Mouse (Mus musculus) midbrain, embryonic 11.5 days (tissue): Measurements from ENCODE around the gene Vim. TPM values are rescaled to one million over a fixed set of nuclear protein-coding genes. Genes with fewer than 3 reads are reported as not detected.

Source experiments
- ATAC-seq: fragments of 200-750 bp; cut with Nextera tagmentation; 2 replicates; pipeline ENCODE4 v1.8.0; 2017; ENCODE audit warnings: moderate TSS enrichment, moderate library complexity; ENCODE audit not compliant: low FRiP score
- DNase-seq: peaks from one replicate; pipeline ENCODE4 v3.0.0; 2015; ENCODE audit warnings: low spot score; ENCODE audit errors: missing footprints
- H3K27ac ChIP-seq: fragments of 300-500 bp; sonication (generic); 2 replicates; pipeline ENCODE4 v1.5.1; 2014; ENCODE audit warnings: low read depth, low read length
- H3K27me3 ChIP-seq: fragments of 300-500 bp; sonication (generic); 2 replicates; pipeline ENCODE4 v1.6.1; 2014; ENCODE audit warnings: mild to moderate bottlenecking, low read length, moderate library complexity, mixed read lengths; ENCODE audit not compliant: control insufficient read depth, insufficient read depth
- H3K36me3 ChIP-seq: fragments of 300-500 bp; sonication (generic); 2 replicates; pipeline ENCODE4 v1.6.1; 2014; ENCODE audit warnings: mild to moderate bottlenecking, low read length, moderate library complexity, mixed read lengths; ENCODE audit not compliant: control insufficient read depth, insufficient read depth
- H3K4me1 ChIP-seq: fragments of 300-500 bp; sonication (generic); 2 replicates; pipeline ENCODE4 v1.6.1; 2014; ENCODE audit warnings: low read length; ENCODE audit not compliant: control insufficient read depth, insufficient read depth
- H3K4me2 ChIP-seq: fragments of 300-500 bp; sonication (generic); 2 replicates; pipeline ENCODE4 v1.6.1; 2014; ENCODE audit warnings: mild to moderate bottlenecking, moderate library complexity
- H3K4me3 ChIP-seq: fragments of 300-500 bp; sonication (generic); 2 replicates; pipeline ENCODE4 v1.5.1; 2014; ENCODE audit warnings: low read depth, low read length
- H3K9ac ChIP-seq: fragments of 300-500 bp; sonication (generic); 2 replicates; pipeline ENCODE4 v1.6.1; 2014; ENCODE audit warnings: low read length
- H3K9me3 ChIP-seq: fragments of 300-500 bp; sonication (generic); 2 replicates; pipeline ENCODE4 v1.6.1; 2016; ENCODE audit warnings: low read length; ENCODE audit not compliant: control insufficient read depth
- WGBS: fragments of 180-500 bp; shearing (Covaris S2); extraction: QIAGEN DNeasy Blood & Tissue Kit; methylation state at CpG from one replicate; pipeline ENCODE4 v1.1.7; 2014; 5-methylcytosine and 5-hydroxymethylcytosine counted together
- polyA plus RNA-seq: library from polyadenylated mRNA; unstranded; fragments of >200 nt; fragmentation: Nextera tagmentation; extraction: Ambion mirVana; gene quantifications from 2 replicates; pipeline ENCODE4 v1.2.1, GENCODE M21; 2014

The Vim gene
- polyA plus RNA-seq, 1 experiment from 2014 or later, result 1,500 TPM

DNA sequence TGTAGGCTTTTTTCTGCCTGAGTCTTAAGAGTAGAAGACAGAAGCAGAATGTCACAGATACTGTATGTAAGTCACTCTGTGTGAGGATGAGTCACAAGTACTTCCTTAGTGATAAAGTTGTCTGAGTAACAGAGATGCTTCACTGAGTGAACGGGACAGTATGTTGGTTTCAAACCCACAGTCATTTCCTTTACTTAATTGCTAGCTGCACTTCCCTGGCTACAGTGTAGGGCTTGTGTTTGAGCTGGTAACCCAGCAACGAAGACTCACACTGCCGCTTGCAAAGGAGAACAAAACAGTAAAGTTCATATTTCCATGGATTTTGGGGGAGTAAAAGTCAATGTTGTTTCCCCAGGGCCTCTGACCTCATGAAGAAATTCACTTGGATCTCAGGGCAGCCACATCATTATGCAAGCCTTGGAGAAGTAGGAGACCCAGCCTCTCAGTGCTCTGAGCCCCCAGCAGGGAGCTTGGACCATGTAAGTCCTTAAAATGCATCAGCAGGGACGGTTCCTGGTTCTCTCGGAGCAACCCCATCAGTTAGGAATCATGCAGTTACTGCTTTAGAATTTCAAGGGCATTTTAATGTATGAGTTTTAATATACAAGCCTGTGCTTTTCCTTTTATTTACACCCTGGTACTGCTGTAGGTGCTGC lies 15.0 kb upstream of the Vim start:
- no peak for ATAC-seq
- no peak overlapping the region for H3K4me3 ChIP-seq
- no peaks in the 10 kb centered on the region for H3K36me3 ChIP-seq
- H3K9me3 ChIP-seq, result no peaks in the 10 kb centered on the region
- no peak overlapping the region for H3K9ac ChIP-seq
- peak; percentile 66 for DNase-seq
- peaks cover 2% of the 10 kb centered on the region; the same call in 1 of the 2 replicates for H3K4me1 ChIP-seq
- H3K27ac ChIP-seq, result no peak overlapping the region
- 41% methylated on average over 5 of the region's 5 CpGs for WGBS
- H3K27me3 ChIP-seq, result no peaks in the 10 kb centered on the region
- H3K4me2 ChIP-seq, result no peak overlapping the region

GRCm38 (mm10) chr2:13559303-13559702 lies 14.4 kb upstream of the Vim start:
- ATAC-seq, result no peak
- Histone ChIP-seq H3K4me2 (no peak overlapping the region), H3K36me3 (no peaks in the 10 kb centered on the region), H3K4me3 (no peak overlapping the region), H3K27me3 (no peaks in the 10 kb centered on the region), H3K9me3 (no peaks in the 10 kb centered on the region), H3K27ac (no peak overlapping the region), H3K4me1 (peaks cover 2% of the 10 kb centered on the region; the same call in 1 of the 2 replicates), H3K9ac (no peak overlapping the region)
- 87% methylated on average over 5 of the region's 5 CpGs for WGBS
- DNase-seq, result no peak

- Histone ChIP-seq H3K27ac (no peak overlapping the region), H3K4me1 (peaks cover 2% of the 10 kb centered on the region; the same call in 1 of the 2 replicates), H3K27me3 (no peaks in the 10 kb centered on the region), H3K9ac (no peak overlapping the region), H3K36me3 (no peaks in the 10 kb centered on the region), H3K9me3 (no peaks in the 10 kb centered on the region), H3K4me2 (no peak overlapping the region), H3K4me3 (no peak overlapping the region)
- 84% methylated on average over 5 of the region's 5 CpGs for WGBS
- ATAC-seq, result no peak
- DNase-seq, result peak; percentile 70
These were observed 14.0 kb upstream of the Vim start for GRCm38 (mm10) chr2:13559729-13560128.

DNA sequence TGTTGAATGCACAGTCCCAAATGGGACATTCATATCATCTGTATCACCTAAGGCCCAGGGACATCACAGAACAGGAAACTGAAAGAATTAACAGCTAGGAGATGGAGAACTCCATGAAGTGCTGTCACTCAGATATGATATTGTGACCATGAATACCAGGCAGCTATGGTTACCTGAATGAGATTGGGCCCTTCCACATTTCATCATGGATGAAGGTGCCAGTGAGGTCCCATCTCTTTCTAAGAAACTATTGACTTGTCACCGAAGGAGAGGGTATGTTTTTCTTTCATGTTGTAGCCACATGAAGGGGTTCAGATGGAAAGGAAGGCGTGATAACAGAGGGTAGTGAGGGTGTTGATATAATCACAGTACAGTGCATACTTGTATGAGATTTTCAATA lies 13.3 kb upstream of the Vim start:
- H3K36me3 ChIP-seq, result no peaks in the 10 kb centered on the region
- no peak overlapping the region for H3K27ac ChIP-seq
- DNase-seq (no peak), ATAC-seq (no peak)
- H3K27me3 ChIP-seq, result no peaks in the 10 kb centered on the region
- no peak overlapping the region for H3K4me2 ChIP-seq
- H3K4me1 ChIP-seq, result peaks cover 2% of the 10 kb centered on the region; the same call in 1 of the 2 replicates
- H3K9me3 ChIP-seq, result no peaks in the 10 kb centered on the region
- WGBS, result 85% methylated on average over 2 of the region's 2 CpGs
- H3K4me3 ChIP-seq, result no peak overlapping the region
- H3K9ac ChIP-seq, result no peak overlapping the region

DNA sequence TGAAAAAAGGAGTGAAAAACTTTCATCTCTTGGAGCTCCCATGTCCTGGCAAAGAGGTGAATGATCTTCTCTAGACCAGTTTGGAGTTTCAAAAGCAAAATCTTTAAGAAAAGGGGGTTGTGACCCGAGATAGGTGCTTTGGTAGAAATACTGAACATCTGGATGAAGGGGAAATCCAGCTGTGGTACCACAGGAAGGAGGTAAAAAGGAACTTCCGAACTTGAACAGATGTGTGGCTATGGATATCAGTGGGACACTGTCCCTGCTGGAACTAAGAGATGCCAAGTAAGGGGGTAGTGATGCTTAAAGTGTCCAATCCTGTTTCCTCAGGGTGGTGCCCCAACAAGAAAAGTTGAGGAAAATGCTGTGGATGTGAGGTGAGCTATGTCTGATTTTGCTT lies 3.6 kb upstream of the Vim start:
- no peak overlapping the region for H3K4me2 ChIP-seq
- ATAC-seq, result no peak
- H3K4me1 ChIP-seq, result peaks cover 15% of the 10 kb centered on the region
- no peak overlapping the region for H3K27ac ChIP-seq
- no peaks in the 10 kb centered on the region; the same call in 1 of the 2 replicates for H3K36me3 ChIP-seq
- H3K9me3 ChIP-seq, result no peaks in the 10 kb centered on the region
- no peak overlapping the region for H3K9ac ChIP-seq
- no peak for DNase-seq
- WGBS, result 89% methylated on average over 2 of the region's 2 CpGs
- no peaks in the 10 kb centered on the region for H3K27me3 ChIP-seq
- H3K4me3 ChIP-seq, result no peak overlapping the region

- DNase-seq, result peak; percentile 91
- ATAC-seq, result peak; percentile 1; the same call in 1 of the 2 replicates
- no peaks in the 10 kb centered on the region for H3K9me3 ChIP-seq
- no peaks in the 10 kb centered on the region for H3K27me3 ChIP-seq
- H3K4me1 ChIP-seq, result peaks cover 23% of the 10 kb centered on the region
- WGBS, result 2% methylated on average over 4 of the region's 4 CpGs
- peak overlapping the region; percentile 65 for H3K4me2 ChIP-seq
- H3K9ac ChIP-seq, result peak overlapping the region; percentile 98
- peaks cover 2% of the 10 kb centered on the region for H3K36me3 ChIP-seq
- no peak overlapping the region for H3K4me3 ChIP-seq
- peak overlapping the region; percentile 84 for H3K27ac ChIP-seq
These were observed 1.6 kb upstream of the Vim start for GRCm38 (mm10) chr2:13572101-13572553.

DNA sequence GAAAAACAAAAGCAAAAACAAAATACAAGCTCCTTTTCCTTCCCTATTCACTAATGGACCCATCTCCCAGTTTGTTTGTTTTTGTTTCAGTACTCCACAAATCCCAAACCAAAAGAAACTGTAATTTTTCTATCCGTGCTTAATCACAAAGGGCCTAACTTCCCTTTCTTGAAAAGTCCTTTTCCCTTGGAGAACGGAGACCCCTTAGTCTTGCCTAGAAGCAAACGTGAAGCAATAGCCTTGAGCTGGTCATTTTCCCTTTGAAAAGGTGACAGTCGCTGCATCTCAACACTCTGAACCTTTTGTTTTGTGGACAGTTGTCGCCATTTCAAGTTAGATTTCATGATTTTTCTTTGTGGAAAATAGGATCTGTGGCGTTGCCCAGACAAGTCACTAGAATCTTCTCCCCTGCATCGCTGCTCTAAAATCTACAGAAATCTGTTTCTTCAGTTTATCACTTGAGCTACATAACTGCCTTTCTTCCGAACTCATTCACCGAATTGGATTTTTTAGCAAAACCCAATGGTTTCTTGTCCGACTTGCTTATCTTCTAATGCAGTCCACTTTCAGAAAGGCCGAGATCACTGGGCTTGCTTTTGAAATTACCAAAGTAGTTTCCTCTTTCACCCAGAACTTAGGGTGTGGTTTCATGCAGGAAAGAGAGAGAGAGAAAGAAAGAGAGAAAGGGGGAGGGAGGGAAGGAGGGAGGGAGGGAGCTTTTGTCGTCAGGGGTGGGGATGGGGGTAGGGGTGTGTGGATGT lies 900 bp upstream of the Vim start:
- H3K27me3 ChIP-seq, result no peaks in the 10 kb centered on the region
- H3K4me3 ChIP-seq, result peak overlapping the region; percentile 98
- peaks cover 24% of the 10 kb centered on the region for H3K4me1 ChIP-seq
- peaks cover 5% of the 10 kb centered on the region for H3K36me3 ChIP-seq
- 3% methylated on average over 12 of the region's 12 CpGs for WGBS
- ATAC-seq (peak; percentile 8), DNase-seq (peak; percentile 93)
- peak overlapping the region; percentile 65 for H3K4me2 ChIP-seq
- H3K9ac ChIP-seq, result peak overlapping the region; percentile 98
- H3K27ac ChIP-seq, result peak overlapping the region; percentile 84
- no peaks in the 10 kb centered on the region for H3K9me3 ChIP-seq

DNA sequence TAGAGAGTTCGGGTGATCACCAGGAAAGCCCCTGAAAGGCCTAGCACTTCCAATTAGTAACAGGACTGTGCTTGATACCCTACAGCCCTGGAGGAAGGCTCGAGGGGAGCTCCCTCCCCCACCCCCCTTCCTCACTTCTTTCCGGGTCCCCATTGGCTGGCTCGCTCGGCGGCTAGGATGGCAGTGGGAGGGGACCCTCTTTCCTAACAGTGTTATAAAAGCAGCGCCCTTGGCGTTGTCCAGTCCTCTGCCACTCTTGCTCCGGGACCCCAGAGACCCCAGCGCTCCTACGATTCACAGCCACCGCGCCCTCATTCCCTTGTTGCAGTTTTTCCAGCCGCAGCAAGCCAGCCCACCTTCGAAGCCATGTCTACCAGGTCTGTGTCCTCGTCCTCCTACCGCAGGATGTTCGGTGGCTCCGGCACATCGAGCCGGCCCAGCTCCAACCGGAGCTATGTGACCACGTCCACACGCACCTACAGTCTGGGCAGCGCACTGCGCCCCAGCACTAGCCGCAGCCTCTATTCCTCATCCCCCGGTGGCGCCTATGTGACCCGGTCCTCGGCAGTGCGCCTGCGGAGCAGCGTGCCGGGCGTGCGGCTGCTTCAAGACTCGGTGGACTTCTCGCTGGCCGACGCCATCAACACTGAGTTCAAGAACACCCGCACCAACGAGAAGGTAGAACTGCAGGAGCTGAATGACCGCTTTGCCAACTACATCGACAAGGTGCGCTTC lies 506 bp downstream of the Vim start:
- H3K9me3 ChIP-seq, result no peaks in the 10 kb centered on the region
- H3K36me3 ChIP-seq, result peaks cover 9% of the 10 kb centered on the region
- WGBS, result under 1% methylated on average over 46 of the region's 46 CpGs
- peak overlapping the region; percentile 98 for H3K9ac ChIP-seq
- peaks cover 27% of the 10 kb centered on the region for H3K4me1 ChIP-seq
- peak; percentile 100 for DNase-seq
- no peaks in the 10 kb centered on the region for H3K27me3 ChIP-seq
- peak; percentile 91 for ATAC-seq
- peak overlapping the region; percentile 98 for H3K4me3 ChIP-seq
- H3K4me2 ChIP-seq, result peak overlapping the region; percentile 65
- peak overlapping the region; percentile 84 for H3K27ac ChIP-seq
